Mouse (Mus musculus) liver, embryonic 16.5 days (tissue): ENCODE measurements around the gene Bcar3. TPM values are rescaled to one million over a fixed set of nuclear protein-coding genes. Genes with fewer than 3 reads are reported as not detected.
A peak's percentile ranks its signal among the peaks of the same experiment; 100 is the strongest.

ENCODE experiments used
- ATAC-seq: fragments of 200-750 bp; cut with Nextera tagmentation; 2 replicates; pipeline ENCODE4 v1.8.0; 2017; ENCODE audit warnings: low read depth, mild to moderate bottlenecking, moderate number of reproducible peaks, moderate library complexity
- H3K27ac ChIP-seq: fragments of 300-500 bp; sonication (generic); 2 replicates; pipeline ENCODE4 v1.5.1; 2014; ENCODE audit warnings: mild to moderate bottlenecking, low read length
- H3K27me3 ChIP-seq: fragments of 300-500 bp; sonication (generic); 2 replicates; pipeline ENCODE4 v1.6.1; 2014; ENCODE audit warnings: low read depth, low read length, mixed read lengths; ENCODE audit not compliant: control insufficient read depth, insufficient read depth
- H3K36me3 ChIP-seq: fragments of 300-500 bp; sonication (generic); 2 replicates; pipeline ENCODE4 v1.6.1; 2014; ENCODE audit warnings: mild to moderate bottlenecking; ENCODE audit not compliant: control insufficient read depth, insufficient read depth
- H3K4me1 ChIP-seq: fragments of 300-500 bp; sonication (generic); 2 replicates; pipeline ENCODE4 v1.6.1; 2014; ENCODE audit warnings: low read depth, low read length, mixed read lengths; ENCODE audit not compliant: control insufficient read depth
- H3K4me2 ChIP-seq: fragments of 300-500 bp; sonication (generic); 2 replicates; pipeline ENCODE4 v1.6.1; 2014; ENCODE audit warnings: low read depth, low read length, mixed read lengths
- H3K4me3 ChIP-seq: fragments of 300-500 bp; sonication (generic); 2 replicates; pipeline ENCODE4 v1.5.1; 2014; ENCODE audit warnings: low read depth, mild to moderate bottlenecking, low read length
- H3K9ac ChIP-seq: fragments of 300-500 bp; sonication (generic); 2 replicates; pipeline ENCODE4 v1.6.1; 2014; ENCODE audit warnings: low read depth, low read length
- H3K9me3 ChIP-seq: fragments of 300-500 bp; sonication (generic); replicated peaks from 2 replicates; pipeline ENCODE4 v1.6.1; 2016; ENCODE audit warnings: low read length; ENCODE audit not compliant: control insufficient read depth
- WGBS: fragments of 180-500 bp; shearing (Covaris S2); extraction: QIAGEN DNeasy Blood & Tissue Kit; methylation state at CpG from one replicate; pipeline ENCODE4 v1.1.7; 2014; ENCODE audit not compliant: insufficient replicate concordance; 5-methylcytosine and 5-hydroxymethylcytosine counted together
- polyA plus RNA-seq: library from polyadenylated mRNA; unstranded; fragments of >200 nt; fragmentation: Nextera tagmentation; extraction: Ambion mirVana; gene quantifications from 2 replicates; pipeline ENCODE4 v1.2.1, GENCODE M21; 2015

Bcar3 gene
- polyA plus RNA-seq, 1 experiment from 2014 or later, result 7.2 TPM

- Histone ChIP-seq H3K27me3 (no peaks in the 10 kb centered on the region), H3K9ac (no peak overlapping the region), H3K4me1 (peaks cover 7% of the 10 kb centered on the region), H3K4me3 (no peak overlapping the region), H3K4me2 (no peak overlapping the region), H3K27ac (no peak overlapping the region), H3K36me3 (no peaks in the 10 kb centered on the region), H3K9me3 (no peaks in the 10 kb centered on the region)
- ATAC-seq, result no peak
- 61% methylated on average over 14 of the region's 14 CpGs for WGBS
These were observed 176.5 kb downstream of the Bcar3 start for GRCm38 (mm10) chr3:122470326-122471016.

- Histone ChIP-seq H3K9me3 (no peaks in the 10 kb centered on the region), H3K4me2 (no peak overlapping the region)
These were observed 177.2 kb downstream of the Bcar3 start for GRCm38 (mm10) chr3:122471017-122471721.

GRCm38 (mm10) chr3:122472412-122472811 is 178.5 kb downstream of the Bcar3 start:
- Histone ChIP-seq H3K27me3 (no peaks in the 10 kb centered on the region), H3K27ac (no peak overlapping the region), H3K9me3 (no peaks in the 10 kb centered on the region), H3K4me2 (no peak overlapping the region), H3K4me3 (no peak overlapping the region), H3K9ac (no peak overlapping the region), H3K36me3 (no peaks in the 10 kb centered on the region), H3K4me1 (peaks cover 7% of the 10 kb centered on the region)
- WGBS, result 75% methylated on average over 11 of the region's 11 CpGs
- no peak for ATAC-seq

More at GRCm38 (mm10) chr3:122471017-122471721, 177.2 kb downstream of the Bcar3 start:
- Histone ChIP-seq H3K9ac (no peak overlapping the region), H3K4me1 (peaks cover 7% of the 10 kb centered on the region), H3K4me3 (no peak overlapping the region), H3K36me3 (no peaks in the 10 kb centered on the region), H3K27me3 (no peaks in the 10 kb centered on the region), H3K27ac (no peak overlapping the region)
- WGBS, result 54% methylated on average over 12 of the region's 12 CpGs
- ATAC-seq, result no peak

GRCm38 (mm10) chr3:122473523-122474034 is 179.6 kb downstream of the Bcar3 start:
- 53% methylated on average over 11 of the region's 11 CpGs for WGBS
- H3K4me3 ChIP-seq, result no peak overlapping the region
- no peak overlapping the region for H3K27ac ChIP-seq
- no peaks in the 10 kb centered on the region for H3K36me3 ChIP-seq
- no peaks in the 10 kb centered on the region for H3K9me3 ChIP-seq
- ATAC-seq, result no peak
- no peak overlapping the region for H3K4me2 ChIP-seq
- H3K27me3 ChIP-seq, result no peaks in the 10 kb centered on the region
- no peak overlapping the region for H3K9ac ChIP-seq
- peaks cover 7% of the 10 kb centered on the region for H3K4me1 ChIP-seq

GRCm38 (mm10) chr3:122474067-122474466 is 180.1 kb downstream of the Bcar3 start:
- Histone ChIP-seq H3K4me2 (no peak overlapping the region), H3K27ac (no peak overlapping the region), H3K4me1 (peaks cover 7% of the 10 kb centered on the region), H3K27me3 (no peaks in the 10 kb centered on the region), H3K4me3 (no peak overlapping the region), H3K9me3 (no peaks in the 10 kb centered on the region), H3K36me3 (no peaks in the 10 kb centered on the region), H3K9ac (no peak overlapping the region)
- peak; percentile 60 for ATAC-seq
- WGBS, result 5% methylated on average over 5 of the region's 5 CpGs

- 50% methylated on average over 4 of the region's 4 CpGs for WGBS
- H3K27ac ChIP-seq, result no peak overlapping the region
- ATAC-seq, result no peak
These were observed 180.9 kb downstream of the Bcar3 start for GRCm38 (mm10) chr3:122474796-122475195.

GRCm38 (mm10) chr3:122475735-122476134 is 181.8 kb downstream of the Bcar3 start:
- Histone ChIP-seq H3K27me3 (no peaks in the 10 kb centered on the region), H3K4me3 (no peak overlapping the region), H3K27ac (no peak overlapping the region), H3K4me2 (no peak overlapping the region), H3K4me1 (peaks cover 7% of the 10 kb centered on the region), H3K9ac (no peak overlapping the region), H3K36me3 (no peaks in the 10 kb centered on the region), H3K9me3 (no peaks in the 10 kb centered on the region)
- 82% methylated on average over 1 of the region's 1 CpGs for WGBS
- ATAC-seq, result no peak

More at GRCm38 (mm10) chr3:122474796-122475195, 180.9 kb downstream of the Bcar3 start:
- H3K4me3 ChIP-seq, result no peak overlapping the region
- no peak overlapping the region for H3K9ac ChIP-seq
- no peaks in the 10 kb centered on the region for H3K36me3 ChIP-seq
- H3K4me2 ChIP-seq, result no peak overlapping the region
- no peaks in the 10 kb centered on the region for H3K27me3 ChIP-seq
- peaks cover 7% of the 10 kb centered on the region for H3K4me1 ChIP-seq
- H3K9me3 ChIP-seq, result no peaks in the 10 kb centered on the region

GRCm38 (mm10) chr3:122476656-122477055 is 182.7 kb downstream of the Bcar3 start:
- WGBS, result 67% methylated on average over 3 of the region's 3 CpGs
- H3K36me3 ChIP-seq, result no peaks in the 10 kb centered on the region
- H3K9ac ChIP-seq, result no peak overlapping the region
- H3K4me1 ChIP-seq, result peaks cover 7% of the 10 kb centered on the region
- no peaks in the 10 kb centered on the region for H3K27me3 ChIP-seq
- H3K9me3 ChIP-seq, result no peaks in the 10 kb centered on the region
- H3K4me3 ChIP-seq, result no peak overlapping the region
- H3K27ac ChIP-seq, result no peak overlapping the region
- H3K4me2 ChIP-seq, result no peak overlapping the region
- ATAC-seq, result no peak

- Histone ChIP-seq H3K9me3 (no peaks in the 10 kb centered on the region), H3K4me3 (no peak overlapping the region), H3K36me3 (no peaks in the 10 kb centered on the region), H3K4me2 (no peak overlapping the region), H3K27ac (no peak overlapping the region), H3K27me3 (no peaks in the 10 kb centered on the region), H3K9ac (no peak overlapping the region), H3K4me1 (peaks cover 7% of the 10 kb centered on the region)
- 57% methylated on average over 8 of the region's 8 CpGs for WGBS
- no peak for ATAC-seq
These were observed 183.6 kb downstream of the Bcar3 start for GRCm38 (mm10) chr3:122477541-122477940.
